ENCODE assay signal across 9 mouse cellular contexts in the genomic region with DNA sequence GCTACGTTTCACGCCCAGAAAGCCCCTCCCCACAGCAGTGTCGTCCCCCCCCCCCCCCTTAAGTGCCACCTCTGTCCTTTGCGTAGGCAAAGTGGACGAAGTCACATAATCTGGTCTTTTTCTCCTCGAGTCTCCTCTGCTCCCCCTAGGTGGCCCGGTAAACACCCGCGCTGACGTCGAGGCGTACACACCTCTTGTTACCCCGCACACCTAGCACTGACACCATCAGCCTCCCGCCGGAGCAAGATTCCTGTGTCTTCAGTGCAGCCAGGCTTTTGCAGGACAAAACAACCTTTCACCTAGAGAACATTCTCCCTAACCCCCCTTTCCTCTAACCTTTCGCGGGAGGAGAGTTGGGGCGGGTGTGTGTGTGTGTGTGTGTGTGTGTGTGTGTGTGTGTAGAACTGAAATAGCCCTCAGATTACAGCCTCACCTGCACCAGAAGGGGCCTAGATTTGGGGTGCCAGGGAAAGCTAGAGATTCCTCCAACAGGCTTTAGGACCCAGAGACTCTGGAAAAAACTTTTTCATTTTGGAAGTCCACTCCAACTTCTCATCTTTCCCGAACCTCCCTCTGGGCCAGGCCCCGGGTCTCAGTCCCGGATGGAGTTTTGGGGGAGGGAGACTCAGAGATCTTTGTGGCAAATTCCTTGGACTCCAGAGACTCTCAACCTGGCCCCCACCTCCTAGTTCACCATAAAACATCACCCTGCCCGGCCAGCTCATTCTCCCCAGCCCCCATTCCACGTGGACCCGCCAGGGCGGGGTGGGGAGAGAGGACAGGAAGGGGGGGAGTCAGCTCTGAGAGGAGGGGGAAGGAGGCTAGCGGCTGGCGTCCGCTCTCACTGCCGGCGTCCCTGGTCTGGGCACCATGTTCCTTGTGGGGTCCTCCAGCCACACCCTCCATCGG. TPM values are rescaled to one million over a fixed set of nuclear protein-coding genes. Genes with fewer than 3 reads are reported as not detected.
DNase-seq lines count a peak whose midpoint lies in the region; ATAC-seq and TF ChIP-seq lines count a peak whose summit lies in the region.
"Had no signal": no experiment of that assay in that cellular context is flagged by ENCODE, and none has a peak within 500 bp of the region (broad histone marks: within the 10 kb centered on the region; RNA-seq: fewer than 3 reads in every experiment).

A gene (plus strand): TSS at position 784 of the 909 bp plus-strand sequence.

- H3K27me3 ChIP-seq in forebrain, postnatal 0 days (ENCODE audit: insufficient read depth, low read length) = peaks cover 11% of the 10 kb centered on the region; the same call in 1 of the 2 replicates
- peaks cover 8% of the 10 kb centered on the region; the same call in 1 of the 2 replicates for H3K27me3 ChIP-seq in hindbrain, embryonic 11.5 days (ENCODE audit: control insufficient read depth, insufficient read depth, low read length)
- peaks cover 60% of the 10 kb centered on the region for H3K27me3 ChIP-seq in liver, embryonic 12.5 days (replicated peaks)
- H3K27me3 ChIP-seq in neural tube, embryonic 15.5 days (replicated peaks) = peaks cover 20% of the 10 kb centered on the region

- peak within 1 kb of the TSS; percentile 70 for H3K4me2 ChIP-seq in forebrain, postnatal 0 days (ENCODE audit: low read depth)
- H3K4me2 ChIP-seq in hindbrain, embryonic 11.5 days (replicated peaks; ENCODE audit: low read depth, low read length) = peak within 1 kb of the TSS; percentile 65
- peak within 1 kb of the TSS; percentile 78 for H3K4me2 ChIP-seq in liver, embryonic 12.5 days
- peak within 1 kb of the TSS; percentile 70 for H3K4me2 ChIP-seq in neural tube, embryonic 15.5 days

- WGBS in forebrain, postnatal 0 days = under 1% methylated on average over 28 of the region's 31 CpGs
- WGBS in hindbrain, embryonic 11.5 days = 0% methylated on average over 31 of the region's 31 CpGs
- 4% methylated on average over 31 of the region's 31 CpGs for WGBS in liver, embryonic 12.5 days (ENCODE audit: insufficient replicate concordance)
- WGBS in neural tube, embryonic 15.5 days = under 1% methylated on average over 31 of the region's 31 CpGs

- H3K4me1 ChIP-seq in forebrain, postnatal 0 days (ENCODE audit: insufficient read depth) = peaks cover 9% of the 10 kb centered on the region
- H3K4me1 ChIP-seq in hindbrain, embryonic 11.5 days (replicated peaks; ENCODE audit: control insufficient read depth, insufficient read depth, low read length) = no peaks in the 10 kb centered on the region
- peaks cover 34% of the 10 kb centered on the region for H3K4me1 ChIP-seq in liver, embryonic 12.5 days
- peaks cover 40% of the 10 kb centered on the region for H3K4me1 ChIP-seq in neural tube, embryonic 15.5 days

- no peaks in the 10 kb centered on the region; the same call in 1 of the 2 replicates for H3K36me3 ChIP-seq in forebrain, postnatal 0 days (ENCODE audit: insufficient read depth)
- no peaks in the 10 kb centered on the region for H3K36me3 ChIP-seq in hindbrain, embryonic 11.5 days (ENCODE audit: control insufficient read depth, insufficient read depth, low read length)
- no peaks in the 10 kb centered on the region for H3K36me3 ChIP-seq in liver, embryonic 12.5 days
- H3K36me3 ChIP-seq in neural tube, embryonic 15.5 days = no peaks in the 10 kb centered on the region; the same call in 1 of the 2 replicates

- peak within 1 kb of the TSS; percentile 61 for H3K4me3 ChIP-seq in forebrain, postnatal 0 days (ENCODE audit: low read depth, low read length)
- peak within 1 kb of the TSS; percentile 54 for H3K4me3 ChIP-seq in hindbrain, embryonic 11.5 days (ENCODE audit: low read depth, low read length)
- peak within 1 kb of the TSS; percentile 60 for H3K4me3 ChIP-seq in liver, embryonic 12.5 days
- peak within 1 kb of the TSS; percentile 66 for H3K4me3 ChIP-seq in neural tube, embryonic 15.5 days (replicated peaks)

- TF ChIP-seq CTCF in forebrain, postnatal 0 days (IDR thresholded peaks at IDR 0.05; ENCODE audit: low read depth) = peak; percentile 2; the same call in 1 of the 2 replicates

- H3K9me3 ChIP-seq in forebrain, postnatal 0 days (ENCODE audit: low read length) = no peaks in the 10 kb centered on the region
- no peaks in the 10 kb centered on the region for H3K9me3 ChIP-seq in hindbrain, embryonic 11.5 days (ENCODE audit: control insufficient read depth, low read length)
- H3K9me3 ChIP-seq in liver, embryonic 12.5 days (replicated peaks) = no peaks in the 10 kb centered on the region
- no peaks in the 10 kb centered on the region for H3K9me3 ChIP-seq in neural tube, embryonic 15.5 days (replicated peaks)

- peak; percentile 23 for ATAC-seq in forebrain, postnatal 0 days
- ATAC-seq in hindbrain, embryonic 11.5 days (ENCODE audit: low FRiP score) = no peak; the same call in 1 of the 2 replicates
- peak; percentile 22; the same call in 1 of the 2 replicates for ATAC-seq in liver, embryonic 12.5 days
- peak; percentile 60 for ATAC-seq in neural tube, embryonic 15.5 days (ENCODE audit: low FRiP score)

- peak within 1 kb of the TSS; percentile 59 for H3K27ac ChIP-seq in forebrain, postnatal 0 days (ENCODE audit: low read depth, low read length)
- H3K27ac ChIP-seq in hindbrain, embryonic 11.5 days (ENCODE audit: low read depth, low read length) = peak within 1 kb of the TSS; percentile 40; the same call in 1 of the 2 replicates
- peak within 1 kb of the TSS; percentile 68 for H3K27ac ChIP-seq in liver, embryonic 12.5 days
- H3K27ac ChIP-seq in neural tube, embryonic 15.5 days (replicated peaks) = peak within 1 kb of the TSS; percentile 86

- peak within 1 kb of the TSS; percentile 71 for H3K9ac ChIP-seq in forebrain, postnatal 0 days
- peak within 1 kb of the TSS; percentile 65 for H3K9ac ChIP-seq in hindbrain, embryonic 11.5 days (ENCODE audit: low read depth, low read length)
- H3K9ac ChIP-seq in liver, embryonic 12.5 days = peak within 1 kb of the TSS; percentile 49
- H3K9ac ChIP-seq in neural tube, embryonic 15.5 days (replicated peaks) = peak within 1 kb of the TSS; percentile 76

- peak; percentile 49 to 51 for DNase-seq in cerebellum, postnatal 10 days
- DNase-seq in cerebellum, adult 11 months = no peak
- peak; percentile 56 for DNase-seq in adrenal gland, adult 8-10 months
- DNase-seq in forebrain, postnatal 0 days = no peak
- DNase-seq in hindbrain, embryonic 11.5 days (ENCODE audit: low spot score) = peak; percentile 61
- DNase-seq in right cerebral cortex, postnatal 36 days (ENCODE audit: low spot score in 2 of 2) = no peak

RNA-seq across cellular contexts. Expression of the gene that starts here (rescaled TPM):
- total RNA-seq in adrenal gland, adult 8-10 months (2022) = 10 to 100 TPM; 15.4 to 57.8 (median 31.3) TPM
- total RNA-seq in forebrain, postnatal 0 days (2014; rRNA removed) = 18.1 and 34.6 TPM in 2 replicates
- 23.3 and 23.4 TPM in 2 replicates for polyA plus RNA-seq in forebrain, postnatal 0 days (2015; fragmentation: Nextera tagmentation; extraction: Ambion mirVana)
- 38.7 and 46.1 TPM in 2 replicates for polyA plus RNA-seq in hindbrain, embryonic 11.5 days (2014; fragmentation: Nextera tagmentation; extraction: Ambion mirVana)
- polyA plus RNA-seq in liver, embryonic 12.5 days (2016; fragmentation: Nextera tagmentation; extraction: Ambion mirVana) = 20.1 and 23.8 TPM in 2 replicates
- 29.8 and 38.9 TPM in 2 replicates for polyA plus RNA-seq in neural tube, embryonic 15.5 days (2015; fragmentation: Nextera tagmentation; extraction: Ambion mirVana)
- total RNA-seq: neutrophil, adult 5-6 weeks had no signal

Comparison
In these comparisons a context has a peak if more than half of its experiments do, and no peak if none do; other contexts are left out.
1. DNase-seq: peak in cerebellum, postnatal 10 days (2 of 2), adrenal gland, adult 8-10 months (single experiment) and hindbrain, embryonic 11.5 days (single experiment); none in cerebellum, adult 11 months (single experiment), forebrain, postnatal 0 days (single experiment) and right cerebral cortex, postnatal 36 days (0 of 2).
2. Peak in every context shown above with its lines, with median percentiles within 50 percentile points of each other: H3K27ac ChIP-seq, H3K4me2 ChIP-seq, H3K4me3 ChIP-seq and H3K9ac ChIP-seq.